Mouse (Mus musculus): Measurements from ENCODE around the gene Sh3gl2.

- TF ChIP-seq EP300 (IDR thresholded peaks at IDR 0.05; ENCODE audit: insufficient read depth, low read depth, low read length), result no peak
- no peak for TF ChIP-seq POLR2A (IDR thresholded peaks at IDR 0.05; ENCODE audit: insufficient read depth, low read length)
- no peak for TF ChIP-seq CTCF (IDR thresholded peaks at IDR 0.05; ENCODE audit: low read depth, low read length)
These were observed 227.9 kb downstream of the Sh3gl2 start for GRCm38 (mm10) chr4:85432786-85433185.
